Mouse (Mus musculus): ENCODE results near the gene Gm13305.
"Not testable (repeated sequence)": the region's sequence is repeated elsewhere in the genome, so short reads cannot be mapped to it uniquely, and the experiment has no call there.

Gene Gm13305

DNA sequence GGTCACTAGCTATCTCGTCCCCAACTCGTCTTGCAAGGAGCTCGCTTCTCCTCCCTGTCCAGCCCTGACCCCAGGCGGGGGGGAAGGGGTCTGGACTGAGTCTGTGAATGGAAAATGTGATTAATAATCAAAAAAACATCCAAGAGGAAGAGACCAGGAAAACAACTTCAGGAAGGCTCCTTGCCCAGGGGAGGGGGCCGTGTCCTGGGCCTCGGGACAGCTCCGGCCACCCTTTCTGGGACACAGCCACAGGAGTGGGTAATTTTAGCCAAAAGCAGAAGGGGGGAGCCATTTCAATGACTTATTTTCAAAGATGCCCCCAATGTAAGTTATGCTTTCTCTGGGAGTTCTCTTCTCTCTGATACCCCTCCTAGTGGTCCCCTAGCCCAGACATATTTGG is at the start of gene Gm13305:
Gm13305 (minus strand) TSS at position 101 of the 400 bp plus-strand sequence.
- not testable (repeated sequence) for DNase-seq (ENCODE audit: low spot score)

DNA sequence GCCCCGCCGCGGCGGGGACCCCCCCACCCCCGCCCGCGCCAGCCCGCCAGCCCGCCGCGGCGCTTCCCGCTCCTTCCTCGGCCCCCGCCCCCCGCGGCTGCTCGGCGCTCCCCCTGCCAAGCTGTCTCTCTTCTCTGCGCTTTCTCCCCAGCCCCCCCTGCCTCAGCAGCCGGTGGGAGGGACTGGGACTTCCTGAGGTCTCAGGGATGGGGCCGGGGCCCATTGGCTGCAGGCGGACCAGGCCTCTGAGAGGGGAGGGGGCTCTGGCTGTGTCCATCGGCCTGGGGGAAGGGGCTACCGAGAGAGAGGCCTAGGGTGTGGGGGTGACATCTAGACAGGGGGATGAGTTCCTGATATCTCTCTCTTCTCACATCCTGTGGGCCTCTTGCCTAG is 16.6 kb upstream of the Gm13305 start:
- not testable (repeated sequence) for DNase-seq (ENCODE audit: low spot score)

DNA sequence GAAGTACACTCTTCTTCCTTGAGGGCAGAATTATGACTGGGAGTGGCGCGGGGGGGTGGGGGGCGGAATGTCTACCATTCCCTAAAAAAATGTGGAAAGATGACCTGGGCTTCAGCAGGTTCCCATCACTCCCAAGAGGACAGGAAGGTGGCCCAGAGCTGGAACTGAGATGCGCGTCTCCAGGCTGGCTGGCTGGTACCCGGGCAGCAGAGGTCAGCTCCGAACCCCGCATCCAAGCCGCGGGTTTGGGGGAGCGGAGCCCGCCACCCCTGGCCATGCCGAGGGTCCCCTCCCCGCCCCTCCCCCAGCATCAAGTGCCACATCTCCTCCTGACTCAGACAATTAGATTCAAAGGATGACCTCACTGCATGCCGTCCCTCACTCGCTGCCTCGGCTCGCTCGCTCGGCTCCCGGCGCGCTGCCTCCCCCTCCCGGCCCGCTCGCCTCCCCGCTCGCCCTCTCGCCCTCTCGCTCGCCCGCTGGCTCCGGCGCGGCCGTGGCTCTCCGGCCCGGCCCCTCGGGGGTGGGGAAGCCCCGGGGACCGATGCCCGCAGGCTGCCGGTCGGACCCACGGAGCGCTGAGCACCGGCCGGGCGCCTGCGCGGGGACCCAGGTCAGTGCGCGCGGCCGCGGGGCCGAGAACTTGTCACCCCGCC is 16.0 kb upstream of the Gm13305 start:
- not testable (repeated sequence) for DNase-seq (ENCODE audit: low spot score)

DNA sequence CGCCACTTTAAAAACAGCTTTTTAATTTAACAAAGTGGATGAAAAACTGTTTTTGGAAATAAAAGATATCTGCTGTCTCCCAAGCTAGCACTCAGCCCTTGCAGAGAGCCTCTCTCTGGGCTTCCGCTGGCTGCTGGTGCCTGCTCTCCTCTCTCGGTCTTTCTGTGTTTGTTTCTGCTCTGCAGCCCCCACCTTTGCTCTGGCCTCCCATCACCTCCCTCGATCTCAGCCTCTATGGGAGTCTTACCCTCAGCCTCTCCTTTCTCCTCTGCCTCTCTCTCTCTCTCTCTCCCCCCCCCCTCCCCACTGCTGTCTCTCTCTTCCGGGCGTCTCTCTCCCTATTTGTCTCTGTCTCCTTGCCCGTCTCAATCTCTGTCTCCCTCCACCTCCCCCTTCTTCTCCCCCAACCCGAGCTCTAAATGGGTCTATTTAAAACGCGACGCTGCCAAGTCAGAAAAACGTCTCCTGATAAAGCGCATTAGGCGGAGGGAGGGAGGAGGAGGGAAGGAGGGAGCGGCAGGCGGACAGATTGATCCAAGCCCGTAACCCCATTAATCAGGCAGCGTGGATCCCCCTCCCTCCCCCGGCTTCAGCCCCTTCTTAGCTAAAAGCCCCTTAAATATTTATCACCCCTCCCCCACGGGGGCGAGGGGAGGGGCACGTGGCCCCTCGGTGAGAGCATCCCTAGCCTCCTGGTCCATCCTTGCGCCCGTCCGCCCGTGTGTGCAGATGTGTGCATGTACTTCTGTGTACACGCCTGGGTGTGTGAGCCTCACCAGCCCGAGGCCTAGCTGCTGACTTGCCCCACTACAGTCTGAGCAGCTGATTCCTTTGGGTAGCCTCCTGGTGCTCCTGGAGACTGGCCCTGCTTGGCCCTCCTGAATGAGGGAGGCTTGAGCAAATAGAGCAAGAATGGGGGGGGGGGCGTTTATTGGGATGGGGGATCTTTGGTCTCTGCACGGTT is 15.1 kb upstream of the Gm13305 start:
- DNase-seq (ENCODE audit: low spot score) = not testable (repeated sequence)

DNA sequence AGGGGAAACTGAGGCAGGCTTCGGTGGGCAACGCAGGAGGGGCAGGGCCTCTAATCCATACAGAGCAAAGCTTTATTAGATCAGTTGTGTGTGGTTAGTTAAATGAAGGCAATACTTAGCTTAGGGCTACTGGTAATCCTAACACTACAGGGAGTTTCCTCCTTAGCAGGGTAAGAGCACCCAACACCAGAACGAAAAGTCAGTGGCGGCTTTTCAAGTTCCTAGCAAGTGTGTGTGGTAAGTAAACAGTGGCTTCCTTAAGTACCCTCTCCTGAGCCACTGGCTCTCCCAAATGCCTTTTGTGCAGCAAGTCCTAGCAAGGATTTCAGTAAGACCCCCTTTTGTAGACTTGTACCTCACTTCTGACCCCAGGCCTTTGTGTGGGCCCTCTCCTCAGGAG is 9.8 kb upstream of the Gm13305 start:
- not testable (repeated sequence) for DNase-seq (ENCODE audit: low spot score)

DNA sequence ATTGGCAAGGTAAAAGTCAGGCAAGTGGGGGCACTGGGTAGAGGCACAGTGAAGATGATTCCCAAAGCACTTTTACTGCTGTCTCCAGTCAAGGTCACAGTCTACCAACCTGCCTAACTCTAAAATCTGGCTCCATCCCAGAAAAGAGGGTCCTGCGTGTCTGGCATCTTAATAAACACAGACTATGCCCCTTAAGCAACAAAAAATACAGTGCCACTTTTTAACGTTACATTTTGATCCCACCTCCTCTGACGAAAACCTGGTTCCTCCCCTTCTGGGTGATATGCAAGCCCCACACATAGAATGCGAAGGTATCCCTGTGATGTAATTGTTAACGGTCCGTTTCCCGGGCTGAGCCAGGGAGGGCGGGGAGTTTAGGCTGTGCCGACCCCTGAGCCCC is 15.3 kb downstream of the Gm13305 start, which contains the start of gene Gm13306:
Gm13306 (plus strand) TSS at position 301 of the 400 bp plus-strand sequence.
- DNase-seq (ENCODE audit: low spot score) = not testable (repeated sequence)

DNA sequence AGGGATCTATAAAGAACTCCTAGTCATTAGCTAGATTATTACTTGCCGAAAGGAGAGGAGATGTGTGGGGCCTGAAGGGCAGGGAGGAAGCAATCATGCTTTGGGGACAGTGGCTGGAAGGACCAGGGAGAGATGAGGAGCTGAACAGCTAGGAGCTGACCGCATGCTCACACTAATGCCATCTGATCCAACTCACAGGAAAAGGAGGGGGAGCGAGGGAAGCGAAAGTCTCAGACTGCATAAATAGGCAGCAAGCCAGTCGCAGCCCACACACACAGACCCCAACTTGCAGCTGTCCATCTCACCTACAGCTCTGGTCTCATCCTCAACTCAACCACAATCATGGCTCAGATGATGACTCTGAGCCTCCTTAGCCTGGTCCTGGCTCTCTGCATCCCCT is 53.9 kb downstream of the Gm13305 start, which contains the start of gene Gm13304:
Gm13304 (plus strand) TSS at position 301 of the 400 bp plus-strand sequence.
- DNase-seq (ENCODE audit: low spot score) = not testable (repeated sequence)

Data from urinary bladder, postnatal 14 days (tissue).